Mouse (Mus musculus): ENCODE results near the gene Tmem136. TPM values are rescaled to one million over a fixed set of nuclear protein-coding genes. Genes with fewer than 3 reads are reported as not detected.

The Tmem136 gene
- polyA plus RNA-seq, 1 experiment from 2014 or later, result 8.6 TPM

DNA sequence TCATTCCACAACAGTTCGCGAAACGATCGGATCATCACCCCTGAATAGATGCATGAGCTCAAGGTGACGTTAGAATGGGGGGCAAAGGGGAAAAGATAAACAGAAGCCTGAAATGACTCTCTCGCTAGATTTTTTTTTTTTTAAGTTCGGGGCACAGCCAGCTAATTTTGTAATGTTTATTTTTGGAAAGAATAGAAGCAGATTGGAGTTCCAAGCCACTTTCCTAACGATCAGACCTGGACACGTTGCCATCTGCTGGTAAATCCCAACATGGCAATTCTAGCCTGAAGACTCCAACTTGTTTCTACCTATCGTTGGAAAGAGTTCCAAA lies 9.2 kb downstream of the Tmem136 start, which contains the start of gene Arhgef12:
Arhgef12 (minus strand) TSS at position 53 of the 331 bp plus-strand sequence.
- ATAC-seq (replicated peaks; ENCODE audit: low FRiP score), result no peak

GRCm38 (mm10) chr9:43106426-43107186 lies 9.8 kb downstream of the Tmem136 start:
- peak; percentile 30; the same call in 1 of the 2 replicates for ATAC-seq (replicated peaks; ENCODE audit: low FRiP score)
- Histone ChIP-seq H3K4me3 (replicated peaks) (peak overlapping the region; percentile 92), H3K4me1 (peaks cover 39% of the 10 kb centered on the region), H3K27ac (peak overlapping the region; percentile 92), H3K27me3 (no peaks in the 10 kb centered on the region), H3K9me3 (replicated peaks) (no peaks in the 10 kb centered on the region), H3K9ac (peak overlapping the region; percentile 91), H3K36me3 (peaks cover 17% of the 10 kb centered on the region), H3K4me2 (peak overlapping the region; percentile 78)
- WGBS, result 16% methylated on average over 22 of the region's 22 CpGs

More for the DNA sequence above, 9.2 kb downstream of the Tmem136 start, which contains the start of gene Arhgef12:
- peak within 1 kb of the TSS; percentile 92 for H3K4me3 ChIP-seq (replicated peaks)
- 22% methylated on average over 10 of the region's 10 CpGs for WGBS
- peaks cover 33% of the 10 kb centered on the region for H3K4me1 ChIP-seq
- H3K27ac ChIP-seq, result peak within 1 kb of the TSS; percentile 92
- peak within 1 kb of the TSS; percentile 91 for H3K9ac ChIP-seq
- no peaks in the 10 kb centered on the region for H3K27me3 ChIP-seq
- peaks cover 18% of the 10 kb centered on the region for H3K36me3 ChIP-seq
- H3K4me2 ChIP-seq, result peak within 1 kb of the TSS; percentile 78
- no peaks in the 10 kb centered on the region for H3K9me3 ChIP-seq (replicated peaks)

DNA sequence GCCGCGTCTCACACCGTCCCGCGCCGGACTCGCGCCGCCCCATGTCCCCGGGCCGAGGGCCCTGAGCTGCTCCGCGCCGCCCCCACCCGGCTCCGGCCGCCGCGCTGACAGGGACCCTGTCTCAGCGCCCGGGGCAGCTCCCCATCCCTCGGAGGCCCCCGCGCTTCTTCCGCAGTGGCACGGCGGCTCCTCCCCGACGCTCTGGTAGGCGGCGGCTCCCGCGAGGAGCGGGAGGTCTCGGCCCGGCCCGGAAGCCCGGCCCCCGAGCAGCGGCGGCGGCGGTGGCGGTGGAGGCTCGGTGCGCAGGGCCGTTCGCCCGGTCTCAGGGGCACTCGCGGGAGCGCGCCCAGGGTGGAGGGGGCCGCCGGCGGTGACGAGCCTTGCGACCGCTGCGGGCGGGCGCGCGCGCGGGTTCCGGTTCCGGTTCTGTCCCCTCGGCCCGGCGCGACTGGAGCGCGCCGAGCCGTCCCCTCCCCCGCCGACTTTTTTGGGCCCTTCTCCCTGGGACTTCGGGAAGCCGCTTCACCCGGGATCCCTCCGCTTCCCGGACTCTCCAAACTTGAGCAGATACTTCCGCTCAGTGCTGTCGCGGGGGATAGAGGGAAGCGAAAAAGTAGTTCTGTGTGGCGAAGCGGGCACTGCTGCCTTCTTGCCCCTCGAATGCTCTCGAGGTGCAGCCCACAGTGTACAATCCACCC lies 10.6 kb downstream of the Tmem136 start:
- Histone ChIP-seq H3K4me2 (peak overlapping the region; percentile 78), H3K4me1 (peaks cover 41% of the 10 kb centered on the region), H3K4me3 (replicated peaks) (peak overlapping the region; percentile 92), H3K9me3 (replicated peaks) (no peaks in the 10 kb centered on the region), H3K27me3 (no peaks in the 10 kb centered on the region), H3K27ac (peak overlapping the region; percentile 92), H3K9ac (peak overlapping the region; percentile 91), H3K36me3 (peaks cover 9% of the 10 kb centered on the region)
- peak; percentile 77 for ATAC-seq (replicated peaks; ENCODE audit: low FRiP score)
- WGBS, result under 1% methylated on average over 86 of the region's 91 CpGs

DNA sequence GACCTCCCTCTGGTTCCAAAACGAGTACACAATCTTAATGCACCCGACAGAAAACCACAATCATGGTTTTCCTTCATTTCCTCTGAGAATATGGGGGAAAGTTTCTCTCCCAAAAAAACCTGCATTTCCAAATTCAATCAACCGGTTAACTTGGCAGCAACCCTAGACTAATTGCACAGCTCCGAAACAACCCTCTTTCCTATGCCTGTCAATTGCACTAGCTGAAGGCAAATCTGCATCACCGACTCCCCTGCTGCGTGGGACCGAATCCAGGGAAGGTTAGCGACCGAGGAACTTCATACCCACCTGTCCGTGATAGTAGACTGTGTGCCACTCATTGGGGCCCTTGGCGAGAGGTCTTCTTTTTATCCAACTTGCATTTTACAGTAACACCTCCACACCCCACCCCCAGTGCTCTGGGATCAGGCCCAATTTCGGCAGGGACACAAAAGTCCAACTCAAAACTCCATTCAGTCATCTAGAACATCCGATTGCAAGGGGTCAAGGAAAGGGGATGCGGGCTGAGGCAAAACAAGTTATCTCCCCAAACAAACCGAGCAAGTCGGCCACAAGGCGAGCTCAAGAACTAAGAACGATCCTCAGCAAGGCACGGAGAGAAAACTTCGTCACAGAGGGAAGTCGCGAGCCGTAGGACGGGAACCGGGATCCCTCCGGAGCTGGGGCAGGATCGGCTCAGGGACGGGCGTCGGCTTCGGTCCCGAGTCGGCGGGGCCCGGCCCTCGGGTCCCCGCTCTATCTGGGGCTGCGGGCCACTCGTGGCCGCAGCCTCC lies 11.3 kb downstream of the Tmem136 start:
- WGBS, result under 1% methylated on average over 40 of the region's 40 CpGs
- Histone ChIP-seq H3K27me3 (no peaks in the 10 kb centered on the region), H3K4me3 (replicated peaks) (peak overlapping the region; percentile 92), H3K9ac (peak overlapping the region; percentile 91), H3K4me1 (peaks cover 43% of the 10 kb centered on the region), H3K4me2 (peak overlapping the region; percentile 78), H3K36me3 (0 out of 2 replicates have a peak, but pooled peaks cover 1% of the 10 kb centered on the region), H3K9me3 (replicated peaks) (no peaks in the 10 kb centered on the region), H3K27ac (peak overlapping the region; percentile 92)
- peak; percentile 30; the same call in 1 of the 2 replicates for ATAC-seq (replicated peaks; ENCODE audit: low FRiP score)

DNA sequence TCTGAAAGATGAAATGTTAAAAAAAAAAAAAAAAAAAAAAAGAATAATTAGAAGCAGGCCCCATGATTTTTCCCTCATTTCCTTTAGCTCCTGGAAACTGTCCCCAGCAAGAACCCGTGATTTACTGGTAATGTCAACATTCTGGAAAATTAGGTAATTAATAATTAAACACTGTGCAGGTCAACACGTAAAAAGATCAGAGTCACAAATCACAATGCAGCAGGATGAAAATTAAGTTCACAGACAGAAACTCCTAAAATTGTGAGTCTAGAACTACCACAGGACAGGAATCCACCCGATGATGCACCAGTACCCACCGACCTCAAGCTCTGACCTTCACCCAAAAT lies 11.9 kb downstream of the Tmem136 start:
- 0% methylated on average over 4 of the region's 4 CpGs for WGBS
- peak overlapping the region; percentile 92 for H3K4me3 ChIP-seq (replicated peaks)
- no peaks in the 10 kb centered on the region for H3K27me3 ChIP-seq
- H3K36me3 ChIP-seq, result no peaks in the 10 kb centered on the region
- H3K9me3 ChIP-seq (replicated peaks), result no peaks in the 10 kb centered on the region
- peaks cover 46% of the 10 kb centered on the region for H3K4me1 ChIP-seq
- H3K27ac ChIP-seq, result peak overlapping the region; percentile 92
- peak overlapping the region; percentile 91 for H3K9ac ChIP-seq
- H3K4me2 ChIP-seq, result peak overlapping the region; percentile 78
- no peak for ATAC-seq (replicated peaks; ENCODE audit: low FRiP score)

DNA sequence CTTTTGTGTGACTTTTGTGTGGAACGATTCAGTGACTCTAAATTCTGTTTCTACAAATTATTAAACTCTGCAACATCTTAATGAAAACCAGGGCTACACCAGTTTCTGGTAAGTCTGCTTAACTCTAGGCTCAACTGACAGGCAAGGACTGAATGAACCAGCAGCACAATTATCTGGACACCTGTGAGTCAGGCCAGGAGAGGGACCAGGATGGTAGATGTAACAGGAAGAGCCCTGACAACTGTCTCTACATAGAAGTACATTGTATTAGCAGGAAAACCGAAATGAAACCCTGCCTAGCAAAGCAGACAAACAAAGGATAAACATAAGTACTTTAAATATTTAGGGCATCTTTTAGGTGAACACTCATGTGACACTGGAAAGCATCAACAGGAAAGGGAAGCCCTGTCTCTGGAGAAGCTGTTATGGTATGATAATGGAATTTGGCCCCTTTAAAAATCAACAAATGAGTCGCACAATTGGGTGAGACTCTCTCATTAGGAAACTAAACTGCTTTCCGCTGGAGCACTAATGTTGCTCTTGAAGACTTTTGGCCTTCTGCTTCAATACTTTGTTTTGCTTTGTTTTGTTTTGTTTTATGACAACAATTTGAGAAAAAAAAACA lies 12.6 kb downstream of the Tmem136 start:
- Histone ChIP-seq H3K27ac (peak overlapping the region; percentile 58; the same call in 1 of the 2 replicates), H3K4me2 (peak overlapping the region; percentile 78), H3K9ac (peak overlapping the region; percentile 91), H3K4me1 (peaks cover 48% of the 10 kb centered on the region), H3K4me3 (replicated peaks) (peak overlapping the region; percentile 92), H3K27me3 (no peaks in the 10 kb centered on the region), H3K9me3 (replicated peaks) (no peaks in the 10 kb centered on the region), H3K36me3 (no peaks in the 10 kb centered on the region)
- 15% methylated on average over 4 of the region's 4 CpGs for WGBS
- ATAC-seq (replicated peaks; ENCODE audit: low FRiP score), result no peak

GRCm38 (mm10) chr9:43102931-43103330 lies 13.4 kb downstream of the Tmem136 start:
- H3K9ac ChIP-seq, result no peak overlapping the region
- ATAC-seq (replicated peaks; ENCODE audit: low FRiP score), result no peak
- 90% methylated on average over 2 of the region's 2 CpGs for WGBS
- no peak overlapping the region for H3K27ac ChIP-seq
- H3K4me3 ChIP-seq (replicated peaks), result peak overlapping the region; percentile 92
- H3K4me1 ChIP-seq, result peaks cover 50% of the 10 kb centered on the region
- H3K36me3 ChIP-seq, result no peaks in the 10 kb centered on the region
- peak overlapping the region; percentile 78 for H3K4me2 ChIP-seq
- no peaks in the 10 kb centered on the region for H3K9me3 ChIP-seq (replicated peaks)
- H3K27me3 ChIP-seq, result no peaks in the 10 kb centered on the region

GRCm38 (mm10) chr9:43101936-43102595 lies 14.3 kb downstream of the Tmem136 start:
- Histone ChIP-seq H3K27me3 (no peaks in the 10 kb centered on the region), H3K27ac (peak overlapping the region; percentile 46; the same call in 1 of the 2 replicates), H3K4me3 (replicated peaks) (peak overlapping the region; percentile 92), H3K36me3 (no peaks in the 10 kb centered on the region), H3K4me1 (peaks cover 50% of the 10 kb centered on the region), H3K9me3 (replicated peaks) (no peaks in the 10 kb centered on the region), H3K9ac (no peak overlapping the region), H3K4me2 (peak overlapping the region; percentile 78)
- no peak for ATAC-seq (replicated peaks; ENCODE audit: low FRiP score)
- WGBS, result 67% methylated on average over 8 of the region's 8 CpGs

DNA sequence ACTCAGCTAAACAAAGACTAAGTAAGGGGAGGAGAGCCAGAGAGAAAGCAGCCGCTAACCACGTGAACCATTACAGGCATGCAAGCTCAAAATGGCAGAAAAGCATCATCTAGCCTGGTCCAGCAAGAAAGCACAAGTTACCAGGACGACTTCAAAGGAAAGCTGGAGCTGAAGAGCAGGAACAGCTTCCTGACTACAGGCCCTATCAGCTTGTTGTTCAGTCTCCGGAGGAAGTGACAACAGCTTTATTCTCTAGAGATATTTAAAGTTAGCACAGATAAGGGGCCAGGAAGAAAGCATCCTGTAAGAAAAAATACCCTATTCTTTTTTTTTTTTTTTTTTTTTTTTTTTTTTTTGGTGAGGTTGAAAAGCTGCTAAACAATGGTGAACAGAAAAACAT lies 17.4 kb downstream of the Tmem136 start:
- Histone ChIP-seq H3K9me3 (replicated peaks) (no peaks in the 10 kb centered on the region), H3K4me2 (no peak overlapping the region), H3K36me3 (no peaks in the 10 kb centered on the region), H3K4me3 (replicated peaks) (no peak overlapping the region), H3K9ac (no peak overlapping the region), H3K27ac (no peak overlapping the region; the same call in 1 of the 2 replicates), H3K27me3 (no peaks in the 10 kb centered on the region), H3K4me1 (peaks cover 52% of the 10 kb centered on the region)
- no peak for ATAC-seq (replicated peaks; ENCODE audit: low FRiP score)
- WGBS, result 48% methylated on average over 4 of the region's 4 CpGs

GRCm38 (mm10) chr9:43097801-43098557 lies 18.4 kb downstream of the Tmem136 start:
- no peaks in the 10 kb centered on the region for H3K36me3 ChIP-seq
- no peak overlapping the region for H3K27ac ChIP-seq
- H3K9me3 ChIP-seq (replicated peaks), result no peaks in the 10 kb centered on the region

More at GRCm38 (mm10) chr9:43097801-43098557, 18.4 kb downstream of the Tmem136 start:
- peaks cover 49% of the 10 kb centered on the region for H3K4me1 ChIP-seq
- H3K4me3 ChIP-seq (replicated peaks), result no peak overlapping the region
- H3K27me3 ChIP-seq, result no peaks in the 10 kb centered on the region
- no peak for ATAC-seq (replicated peaks; ENCODE audit: low FRiP score)
- WGBS, result 87% methylated on average over 3 of the region's 3 CpGs
- no peak overlapping the region for H3K9ac ChIP-seq
- no peak overlapping the region for H3K4me2 ChIP-seq
